8 mouse cellular contexts compared by ENCODE assay signal in genomic region chr1:181417937-181418523, GRCm38 (mm10).
DNase-seq lines count a peak whose midpoint lies in the region; ATAC-seq lines count a peak whose summit lies in the region.
"Had no signal": no experiment of that assay in that cellular context is flagged by ENCODE, and none has a peak within 500 bp of the region (broad histone marks: within the 10 kb centered on the region; RNA-seq: fewer than 3 reads in every experiment).

No protein-coding gene starts in this region.

- H3K4me1 ChIP-seq in heart, embryonic 14.5 days (ENCODE audit: control insufficient read depth in 2 of 2, insufficient read depth in 2 of 2, low read length in 2 of 2): peaks cover 22 to 28% of the 10 kb centered on the region in 2 experiments
- peaks cover 21% of the 10 kb centered on the region for H3K4me1 ChIP-seq in limb, embryonic 15.5 days
- H3K4me1 ChIP-seq in forebrain, embryonic 11.5 days (replicated peaks; ENCODE audit: control insufficient read depth, insufficient read depth, low read length): no peaks in the 10 kb centered on the region

- H3K36me3 ChIP-seq in heart, embryonic 14.5 days (ENCODE audit: control insufficient read depth, insufficient read depth, low read length): no peaks in the 10 kb centered on the region
- no peaks in the 10 kb centered on the region for H3K36me3 ChIP-seq in limb, embryonic 15.5 days
- no peaks in the 10 kb centered on the region for H3K36me3 ChIP-seq in forebrain, embryonic 11.5 days (ENCODE audit: control insufficient read depth, insufficient read depth, low read length)
- H3K36me3 ChIP-seq: neural tube, embryonic 12.5 days had no signal

- 0 out of 2 replicates have a peak, but pooled peaks have one; percentile 46 for ATAC-seq in heart, embryonic 14.5 days (ENCODE audit: insufficient number of reproducible peaks, insufficient read depth, low FRiP score, low read depth)
- ATAC-seq in limb, embryonic 15.5 days (ENCODE audit: insufficient number of reproducible peaks, low FRiP score, low TSS enrichment, low read depth): peak; percentile 48; the same call in 1 of the 2 replicates
- no peak for ATAC-seq in forebrain, embryonic 11.5 days (replicated peaks; ENCODE audit: low FRiP score)

- no peaks in the 10 kb centered on the region for H3K9me3 ChIP-seq in heart, embryonic 14.5 days (ENCODE audit: control insufficient read depth, low read length)
- no peaks in the 10 kb centered on the region for H3K9me3 ChIP-seq in limb, embryonic 15.5 days
- H3K9me3 ChIP-seq in forebrain, embryonic 11.5 days (ENCODE audit: control insufficient read depth, low read length): no peaks in the 10 kb centered on the region
- H3K9me3 ChIP-seq: neural tube, embryonic 12.5 days had no signal

- no peak overlapping the region for H3K4me2 ChIP-seq in heart, embryonic 14.5 days (ENCODE audit: low read length)
- H3K4me2 ChIP-seq in limb, embryonic 15.5 days: no peak overlapping the region
- no peak overlapping the region for H3K4me2 ChIP-seq in forebrain, embryonic 11.5 days (ENCODE audit: low read depth, low read length, severe bottlenecking)
- H3K4me2 ChIP-seq: neural tube, embryonic 12.5 days had no signal

- H3K27ac ChIP-seq in heart, embryonic 14.5 days (replicated peaks in 1 of 2; ENCODE audit: control insufficient read depth in 1 of 2, insufficient read depth in 1 of 2, low read depth in 2 of 2, low read length in 2 of 2): peak overlapping the region in 1 of 2 experiments; percentile 20; a peak in 1 of 4 replicates
- 0 out of 2 replicates have a peak overlapping the region, but pooled peaks have one; percentile 9 for H3K27ac ChIP-seq in limb, embryonic 15.5 days
- no peak overlapping the region for H3K27ac ChIP-seq in forebrain, embryonic 11.5 days (ENCODE audit: low read depth, low read length)
- H3K27ac ChIP-seq: neural tube, embryonic 12.5 days had no signal

- peak; percentile 30 for DNase-seq in right cerebral cortex, postnatal 4 days
- DNase-seq in right cerebral cortex, postnatal 25 days: no peak
- DNase-seq in urinary bladder, postnatal 4 days (ENCODE audit: low spot score in 2 of 2): peak; percentile 53 to 71
- DNase-seq in thymus, postnatal 36 days: no peak
- no peak for DNase-seq in forebrain, embryonic 11.5 days (ENCODE audit: low spot score)

- H3K27me3 ChIP-seq in heart, embryonic 14.5 days (ENCODE audit: control insufficient read depth, insufficient read depth, low read length): no peaks in the 10 kb centered on the region
- no peaks in the 10 kb centered on the region for H3K27me3 ChIP-seq in limb, embryonic 15.5 days
- no peaks in the 10 kb centered on the region for H3K27me3 ChIP-seq in forebrain, embryonic 11.5 days (ENCODE audit: control insufficient read depth, insufficient read depth, low read length)
- H3K27me3 ChIP-seq: neural tube, embryonic 12.5 days had no signal

- H3K4me3 ChIP-seq in heart, embryonic 14.5 days (ENCODE audit: control insufficient read depth in 1 of 2, insufficient read depth in 1 of 2, low read depth in 1 of 2, low read length in 2 of 2): no peak overlapping the region
- H3K4me3 ChIP-seq in limb, embryonic 15.5 days: no peak overlapping the region
- no peak overlapping the region for H3K4me3 ChIP-seq in forebrain, embryonic 11.5 days (ENCODE audit: low read depth, low read length)
- H3K4me3 ChIP-seq: neural tube, embryonic 12.5 days had no signal

- 49% methylated on average over 6 of the region's 6 CpGs for WGBS in heart, embryonic 14.5 days
- 70% methylated on average over 6 of the region's 6 CpGs for WGBS in limb, embryonic 15.5 days
- WGBS in forebrain, embryonic 11.5 days: 81% methylated on average over 6 of the region's 6 CpGs

- H3K9ac ChIP-seq in heart, embryonic 14.5 days (ENCODE audit: low read length): no peak overlapping the region
- H3K9ac ChIP-seq in limb, embryonic 15.5 days: no peak overlapping the region
- H3K9ac ChIP-seq in forebrain, embryonic 11.5 days (ENCODE audit: low read length): no peak overlapping the region
- H3K9ac ChIP-seq: neural tube, embryonic 12.5 days had no signal

Comparison
In these comparisons a context has a peak if more than half of its experiments do, and no peak if none do; other contexts are left out.
1. DNase-seq: peak in right cerebral cortex, postnatal 4 days (single experiment) and urinary bladder, postnatal 4 days (2 of 2); none in right cerebral cortex, postnatal 25 days (single experiment), thymus, postnatal 36 days (0 of 2) and forebrain, embryonic 11.5 days (single experiment).